Mouse (Mus musculus): ENCODE measurements around the gene Gm9821. TPM values are rescaled to one million over a fixed set of nuclear protein-coding genes. Genes with fewer than 3 reads are reported as not detected.

Gm9821 gene
- total RNA-seq, 1 experiment from 2014 or later, result 0.25 TPM

GRCm38 (mm10) chr2:91923415-91924337, 21.8 kb upstream of the Gm9821 start:
- peak; percentile 58 to 61 for ATAC-seq (replicated peaks in 1 of 2; ENCODE audit: insufficient read depth in 1 of 2, low FRiP score in 2 of 2, low TSS enrichment in 1 of 2, low read depth in 1 of 2, poor library complexity in 2 of 2, severe bottlenecking in 2 of 2)

- ATAC-seq (replicated peaks in 1 of 2; ENCODE audit: insufficient read depth in 1 of 2, low FRiP score in 2 of 2, low TSS enrichment in 1 of 2, low read depth in 1 of 2, poor library complexity in 2 of 2, severe bottlenecking in 2 of 2), result no peak
Measured at GRCm38 (mm10) chr2:91924726-91925125, 20.8 kb upstream of the Gm9821 start.

- ATAC-seq (replicated peaks in 1 of 2; ENCODE audit: insufficient read depth in 1 of 2, low FRiP score in 2 of 2, low TSS enrichment in 1 of 2, low read depth in 1 of 2, poor library complexity in 2 of 2, severe bottlenecking in 2 of 2), result no peak
Measured at GRCm38 (mm10) chr2:91925442-91925841, 20.1 kb upstream of the Gm9821 start.

- no peak for ATAC-seq (replicated peaks in 1 of 2; ENCODE audit: insufficient read depth in 1 of 2, low FRiP score in 2 of 2, low TSS enrichment in 1 of 2, low read depth in 1 of 2, poor library complexity in 2 of 2, severe bottlenecking in 2 of 2)
Measured at GRCm38 (mm10) chr2:91926949-91927348, 18.6 kb upstream of the Gm9821 start, which contains the start of gene Chrm4. TSS of gene Chrm4 (plus strand) at chr2:91927249.

- peak; percentile 26 to 35; a peak in 2 of 4 replicates for ATAC-seq (replicated peaks in 1 of 2; ENCODE audit: insufficient read depth in 1 of 2, low FRiP score in 2 of 2, low TSS enrichment in 1 of 2, low read depth in 1 of 2, poor library complexity in 2 of 2, severe bottlenecking in 2 of 2)
Measured at GRCm38 (mm10) chr2:91927826-91928533, 17.5 kb upstream of the Gm9821 start.

GRCm38 (mm10) chr2:91928534-91929350, 16.8 kb upstream of the Gm9821 start:
- no peak for ATAC-seq (replicated peaks in 1 of 2; ENCODE audit: insufficient read depth in 1 of 2, low FRiP score in 2 of 2, low TSS enrichment in 1 of 2, low read depth in 1 of 2, poor library complexity in 2 of 2, severe bottlenecking in 2 of 2)

GRCm38 (mm10) chr2:91929455-91929854, 16.0 kb upstream of the Gm9821 start:
- ATAC-seq (replicated peaks in 1 of 2; ENCODE audit: insufficient read depth in 1 of 2, low FRiP score in 2 of 2, low TSS enrichment in 1 of 2, low read depth in 1 of 2, poor library complexity in 2 of 2, severe bottlenecking in 2 of 2), result no peak

GRCm38 (mm10) chr2:91929936-91930335, 15.6 kb upstream of the Gm9821 start:
- no peak for ATAC-seq (replicated peaks in 1 of 2; ENCODE audit: insufficient read depth in 1 of 2, low FRiP score in 2 of 2, low TSS enrichment in 1 of 2, low read depth in 1 of 2, poor library complexity in 2 of 2, severe bottlenecking in 2 of 2)

- no peak for ATAC-seq (replicated peaks in 1 of 2; ENCODE audit: insufficient read depth in 1 of 2, low FRiP score in 2 of 2, low TSS enrichment in 1 of 2, low read depth in 1 of 2, poor library complexity in 2 of 2, severe bottlenecking in 2 of 2)
Measured at GRCm38 (mm10) chr2:91930761-91931291, 14.7 kb upstream of the Gm9821 start.

- peak in 1 of 2 experiments; percentile 11; a peak in 1 of 4 replicates for ATAC-seq (replicated peaks in 1 of 2; ENCODE audit: insufficient read depth in 1 of 2, low FRiP score in 2 of 2, low TSS enrichment in 1 of 2, low read depth in 1 of 2, poor library complexity in 2 of 2, severe bottlenecking in 2 of 2)
Measured at GRCm38 (mm10) chr2:91931328-91932159, 14.0 kb upstream of the Gm9821 start.

GRCm38 (mm10) chr2:91932160-91932711, 13.3 kb upstream of the Gm9821 start, which contains the start of gene Mdk:
TSS of gene Mdk (minus strand) at chr2:91932297.
- ATAC-seq (replicated peaks in 1 of 2; ENCODE audit: insufficient read depth in 1 of 2, low FRiP score in 2 of 2, low TSS enrichment in 1 of 2, low read depth in 1 of 2, poor library complexity in 2 of 2, severe bottlenecking in 2 of 2), result no peak

GRCm38 (mm10) chr2:91932737-91933350, 12.7 kb upstream of the Gm9821 start:
- no peak for ATAC-seq (replicated peaks in 1 of 2; ENCODE audit: insufficient read depth in 1 of 2, low FRiP score in 2 of 2, low TSS enrichment in 1 of 2, low read depth in 1 of 2, poor library complexity in 2 of 2, severe bottlenecking in 2 of 2)

- ATAC-seq (replicated peaks in 1 of 2; ENCODE audit: insufficient read depth in 1 of 2, low FRiP score in 2 of 2, low TSS enrichment in 1 of 2, low read depth in 1 of 2, poor library complexity in 2 of 2, severe bottlenecking in 2 of 2), result no peak
Measured at GRCm38 (mm10) chr2:91933471-91933870, 12.0 kb upstream of the Gm9821 start.

GRCm38 (mm10) chr2:91934016-91934415, 11.5 kb upstream of the Gm9821 start:
- ATAC-seq (replicated peaks in 1 of 2; ENCODE audit: insufficient read depth in 1 of 2, low FRiP score in 2 of 2, low TSS enrichment in 1 of 2, low read depth in 1 of 2, poor library complexity in 2 of 2, severe bottlenecking in 2 of 2), result no peak

- ATAC-seq (replicated peaks in 1 of 2; ENCODE audit: insufficient read depth in 1 of 2, low FRiP score in 2 of 2, low TSS enrichment in 1 of 2, low read depth in 1 of 2, poor library complexity in 2 of 2, severe bottlenecking in 2 of 2), result no peak
Measured at GRCm38 (mm10) chr2:91934826-91935525, 10.5 kb upstream of the Gm9821 start.
